Mouse (Mus musculus): ENCODE results near the gene Gm45194. TPM values are rescaled to one million over a fixed set of nuclear protein-coding genes. Genes with fewer than 3 reads are reported as not detected.

Gene Gm45194
- not detected in 2 replicates for polyA plus RNA-seq (2012; rRNA removed)

- DNase-seq (ENCODE audit: low spot score), result no peak
Measured at GRCm38 (mm10) chrX:111891089-111891488, at the start of gene Gm45194. Gm45194 (plus strand) TSS chrX:111891389.

- DNase-seq (ENCODE audit: low spot score), result no peak
Measured at GRCm38 (mm10) chrX:111855878-111856277, 35.3 kb upstream of the Gm45194 start.

GRCm38 (mm10) chrX:111881251-111881650, 9.9 kb upstream of the Gm45194 start:
- no peak for DNase-seq (ENCODE audit: low spot score)

- DNase-seq (ENCODE audit: low spot score), result no peak
Measured at GRCm38 (mm10) chrX:111894321-111895050, 3.3 kb downstream of the Gm45194 start.

GRCm38 (mm10) chrX:111895084-111895779, 4.0 kb downstream of the Gm45194 start:
- no peak for DNase-seq (ENCODE audit: low spot score)

GRCm38 (mm10) chrX:111917422-111917821, 26.2 kb downstream of the Gm45194 start:
- DNase-seq (ENCODE audit: low spot score), result no peak

- no peak for DNase-seq (ENCODE audit: low spot score)
Measured at GRCm38 (mm10) chrX:111960909-111961308, 69.7 kb downstream of the Gm45194 start.

- no peak for DNase-seq (ENCODE audit: low spot score)
Measured at GRCm38 (mm10) chrX:111999661-112000060, 108.5 kb downstream of the Gm45194 start.

GRCm38 (mm10) chrX:112010707-112011106, 119.5 kb downstream of the Gm45194 start, which contains the start of gene Tex16:
Tex16 (plus strand) TSS chrX:112011007.
- DNase-seq (ENCODE audit: low spot score), result no peak

GRCm38 (mm10) chrX:112238749-112239148, 347.6 kb downstream of the Gm45194 start, which contains the start of gene 4933403O08Rik:
4933403O08Rik (plus strand) TSS chrX:112239049.
- no peak for DNase-seq (ENCODE audit: low spot score)

GRCm38 (mm10) chrX:112242916-112243315, 351.7 kb downstream of the Gm45194 start:
- DNase-seq (ENCODE audit: low spot score), result no peak

GRCm38 (mm10) chrX:112255513-112255912, 364.3 kb downstream of the Gm45194 start:
- no peak for DNase-seq (ENCODE audit: low spot score)

GRCm38 (mm10) chrX:112273550-112273949, 382.4 kb downstream of the Gm45194 start:
- no peak for DNase-seq (ENCODE audit: low spot score)

Other genes starting within 250 kb of the Gm45194 start
- gene Hdx, start 194.3 kb upstream of the Gm45194 start, polyA plus RNA-seq (2012; rRNA removed), result 0.28 TPM in 2 replicates
- gene Tex16, start 119.6 kb downstream of the Gm45194 start, polyA plus RNA-seq (2012; rRNA removed), result not detected in 2 replicates